Mouse (Mus musculus) neural tube, embryonic 14.5 days (tissue): ENCODE measurements around the gene Lbh. TPM values are rescaled to one million over a fixed set of nuclear protein-coding genes. Genes with fewer than 3 reads are reported as not detected.

Experiments
- ATAC-seq: fragments of 200-750 bp; cut with Nextera tagmentation; 2 replicates; pipeline ENCODE4 v1.8.0; 2017; ENCODE audit warnings: low read depth, mild to moderate bottlenecking, moderate TSS enrichment, moderate library complexity
- H3K27ac ChIP-seq: fragments of 300-500 bp; sonication (generic); 2 replicates; pipeline ENCODE4 v1.5.1; 2014; ENCODE audit warnings: low read depth, mild to moderate bottlenecking, control low read depth, low read length, moderate library complexity, mixed read lengths
- H3K27me3 ChIP-seq: fragments of 300-500 bp; sonication (generic); 2 replicates; pipeline ENCODE4 v1.6.1; 2014; ENCODE audit warnings: low read length; ENCODE audit not compliant: control insufficient read depth, insufficient read depth
- H3K36me3 ChIP-seq: fragments of 300-500 bp; sonication (generic); 2 replicates; pipeline ENCODE4 v1.6.1; 2014; ENCODE audit warnings: low read length, mixed read lengths; ENCODE audit not compliant: control insufficient read depth, insufficient read depth
- H3K4me1 ChIP-seq: fragments of 300-500 bp; sonication (generic); 2 replicates; pipeline ENCODE4 v1.6.1; 2014; ENCODE audit warnings: low read length; ENCODE audit not compliant: control insufficient read depth, insufficient read depth
- H3K4me2 ChIP-seq: fragments of 300-500 bp; sonication (generic); 2 replicates; pipeline ENCODE4 v1.6.1; 2014; ENCODE audit warnings: mild to moderate bottlenecking, low read depth, low read length, control low read depth
- H3K4me3 ChIP-seq: fragments of 300-500 bp; sonication (generic); 2 replicates; pipeline ENCODE4 v1.5.1; 2014; ENCODE audit warnings: low read depth, low read length, control low read depth, mixed read lengths
- H3K9ac ChIP-seq: fragments of 300-500 bp; sonication (generic); replicated peaks from 2 replicates; pipeline ENCODE4 v1.6.1; 2014; ENCODE audit warnings: low read depth, mild to moderate bottlenecking, control low read depth, low read length, mixed read lengths
- H3K9me3 ChIP-seq: fragments of 300-500 bp; sonication (generic); 2 replicates; pipeline ENCODE4 v1.6.1; 2016; ENCODE audit warnings: low read length; ENCODE audit not compliant: control insufficient read depth
- WGBS: fragments of 180-500 bp; shearing (Covaris S2); extraction: QIAGEN DNeasy Blood & Tissue Kit; methylation state at CpG from one replicate; pipeline ENCODE4 v1.1.7; 2014; 5-methylcytosine and 5-hydroxymethylcytosine counted together
- polyA plus RNA-seq: library from polyadenylated mRNA; unstranded; fragments of >200 nt; fragmentation: Nextera tagmentation; extraction: Ambion mirVana; gene quantifications from 2 replicates; pipeline ENCODE4 v1.2.1, GENCODE M21; 2014

The Lbh gene
- polyA plus RNA-seq, 1 experiment from 2014 or later, result 7.0 TPM

DNA sequence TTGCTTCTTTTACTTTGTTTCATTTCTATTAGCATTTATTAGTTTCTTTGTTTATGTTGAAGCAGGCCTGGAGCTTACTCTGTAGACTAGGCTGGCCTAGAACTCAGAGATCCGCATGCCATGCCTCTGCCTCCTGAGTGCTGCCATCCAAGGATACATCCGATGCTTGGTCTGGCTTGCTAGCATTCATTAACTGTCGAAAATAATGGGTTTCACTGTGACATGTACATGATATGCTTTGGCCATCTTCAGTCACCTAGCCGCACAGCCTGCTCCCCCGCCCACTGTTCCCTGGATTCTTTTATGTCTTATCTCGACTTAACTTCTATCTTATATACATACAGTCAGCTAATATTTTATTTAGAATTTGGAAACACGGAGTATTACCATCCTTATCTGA is 21.0 kb upstream of the Lbh start:
- Histone ChIP-seq H3K36me3 (no peaks in the 10 kb centered on the region), H3K27ac (no peak overlapping the region), H3K9me3 (no peaks in the 10 kb centered on the region), H3K9ac (no peak overlapping the region), H3K4me1 (no peaks in the 10 kb centered on the region), H3K27me3 (no peaks in the 10 kb centered on the region), H3K4me2 (no peak overlapping the region), H3K4me3 (no peak overlapping the region)
- no peak for ATAC-seq
- WGBS, result 93% methylated on average over 7 of the region's 7 CpGs

GRCm38 (mm10) chr17:72897961-72898360 is 20.1 kb upstream of the Lbh start:
- no peaks in the 10 kb centered on the region for H3K36me3 ChIP-seq
- H3K4me1 ChIP-seq, result no peaks in the 10 kb centered on the region
- H3K27ac ChIP-seq, result no peak overlapping the region
- no peak overlapping the region for H3K9ac ChIP-seq
- H3K4me3 ChIP-seq, result no peak overlapping the region
- whole genome bisulfite sequencing, result 92% methylated on average over 5 of the region's 5 CpGs
- H3K27me3 ChIP-seq, result no peaks in the 10 kb centered on the region
- H3K4me2 ChIP-seq, result no peak overlapping the region
- no peak for ATAC-seq
- H3K9me3 ChIP-seq, result no peaks in the 10 kb centered on the region

DNA sequence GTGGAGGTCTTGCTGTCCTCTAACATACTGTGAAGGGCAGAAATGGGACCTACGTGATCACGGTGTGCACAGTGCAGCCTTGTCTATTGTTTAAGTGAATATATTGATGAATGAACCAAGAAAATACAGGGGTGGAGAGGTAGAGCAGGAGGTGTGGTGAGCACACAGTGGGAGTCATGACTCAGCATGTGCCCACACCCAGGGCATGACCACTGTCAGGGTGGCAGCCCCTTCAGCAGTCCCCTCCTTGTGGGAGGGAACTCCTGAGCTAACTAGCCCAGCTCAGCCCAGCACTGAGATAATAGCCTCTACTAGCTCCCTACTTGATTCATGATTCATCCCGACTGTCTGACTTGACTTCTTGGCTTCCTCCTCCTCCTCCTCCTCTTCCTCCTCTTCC is 19.3 kb upstream of the Lbh start:
- H3K9me3 ChIP-seq, result no peaks in the 10 kb centered on the region
- H3K4me1 ChIP-seq, result no peaks in the 10 kb centered on the region
- no peaks in the 10 kb centered on the region for H3K27me3 ChIP-seq
- ATAC-seq, result no peak
- no peak overlapping the region for H3K4me2 ChIP-seq
- H3K27ac ChIP-seq, result no peak overlapping the region
- no peak overlapping the region for H3K9ac ChIP-seq
- 63% methylated on average over 3 of the region's 3 CpGs for WGBS
- no peaks in the 10 kb centered on the region for H3K36me3 ChIP-seq
- no peak overlapping the region for H3K4me3 ChIP-seq

- H3K36me3 ChIP-seq, result no peaks in the 10 kb centered on the region
- H3K4me2 ChIP-seq, result no peak overlapping the region
- H3K4me3 ChIP-seq, result no peak overlapping the region
- WGBS, result 87% methylated on average over 6 of the region's 6 CpGs
- no peak for ATAC-seq
- no peaks in the 10 kb centered on the region for H3K9me3 ChIP-seq
- no peak overlapping the region for H3K9ac ChIP-seq
- H3K4me1 ChIP-seq, result no peaks in the 10 kb centered on the region
- no peak overlapping the region for H3K27ac ChIP-seq
- H3K27me3 ChIP-seq, result no peaks in the 10 kb centered on the region
These were observed 17.1 kb upstream of the Lbh start for GRCm38 (mm10) chr17:72901021-72901420.

- no peaks in the 10 kb centered on the region for H3K9me3 ChIP-seq
- H3K9ac ChIP-seq, result no peak overlapping the region
- no peaks in the 10 kb centered on the region for H3K36me3 ChIP-seq
- WGBS, result 81% methylated on average over 4 of the region's 4 CpGs
- no peaks in the 10 kb centered on the region for H3K27me3 ChIP-seq
- no peak overlapping the region for H3K4me2 ChIP-seq
- no peak overlapping the region for H3K4me3 ChIP-seq
- ATAC-seq, result no peak
- H3K4me1 ChIP-seq, result no peaks in the 10 kb centered on the region
- H3K27ac ChIP-seq, result no peak overlapping the region
These were observed 16.4 kb upstream of the Lbh start for GRCm38 (mm10) chr17:72901705-72902104.

DNA sequence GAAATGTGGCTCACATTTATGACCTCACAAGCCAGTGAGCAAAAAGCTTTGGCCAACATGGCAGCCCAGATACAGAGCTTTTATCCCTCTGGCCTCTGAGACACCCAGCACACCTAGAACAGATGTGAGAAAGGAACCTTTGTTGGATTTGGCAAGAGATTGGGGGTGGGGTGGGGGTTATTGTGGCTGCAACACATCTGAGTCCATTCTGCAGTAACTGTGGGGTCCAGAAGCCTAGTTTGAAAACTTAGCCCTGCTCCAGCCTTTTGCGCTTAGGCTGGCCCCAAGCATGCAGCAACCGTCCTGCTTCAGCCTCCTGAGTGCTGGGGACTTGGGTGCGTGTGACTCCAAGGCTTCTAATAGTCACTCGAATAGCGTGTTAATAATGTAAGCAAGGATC is 14.8 kb upstream of the Lbh start:
- Histone ChIP-seq H3K27me3 (no peaks in the 10 kb centered on the region), H3K4me3 (no peak overlapping the region), H3K9ac (no peak overlapping the region), H3K36me3 (no peaks in the 10 kb centered on the region), H3K9me3 (no peaks in the 10 kb centered on the region), H3K27ac (no peak overlapping the region), H3K4me1 (no peaks in the 10 kb centered on the region), H3K4me2 (no peak overlapping the region)
- WGBS, result 98% methylated on average over 5 of the region's 5 CpGs
- ATAC-seq, result no peak

DNA sequence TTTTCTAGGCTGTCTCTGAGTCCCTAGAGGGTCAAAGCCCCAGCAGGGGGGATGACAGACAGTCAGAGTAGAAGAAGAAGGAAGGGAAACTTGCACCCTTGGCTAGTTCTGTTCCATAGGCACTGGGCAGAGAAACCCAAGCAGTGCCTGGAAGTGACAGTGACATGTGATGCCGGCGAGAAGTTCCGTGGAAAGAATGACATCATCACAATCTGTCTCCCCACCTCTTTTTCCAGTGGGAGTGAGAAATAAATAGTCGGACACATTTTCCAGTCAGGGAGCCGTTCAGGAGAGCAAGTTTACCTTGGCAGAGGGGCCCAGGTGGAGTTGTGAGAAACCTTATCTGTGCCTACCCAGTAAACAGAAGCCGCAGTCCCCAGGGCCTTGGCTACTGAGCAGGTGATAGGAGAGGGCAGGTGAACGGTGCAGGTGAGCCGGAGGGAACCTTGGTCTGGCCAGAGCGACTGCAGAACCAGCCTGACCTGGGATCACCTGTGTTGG is 14.1 kb upstream of the Lbh start:
- no peaks in the 10 kb centered on the region for H3K27me3 ChIP-seq
- no peaks in the 10 kb centered on the region for H3K4me1 ChIP-seq
- ATAC-seq, result no peak
- H3K9me3 ChIP-seq, result no peaks in the 10 kb centered on the region
- 89% methylated on average over 9 of the region's 9 CpGs for WGBS
- H3K9ac ChIP-seq, result no peak overlapping the region
- H3K36me3 ChIP-seq, result no peaks in the 10 kb centered on the region
- H3K27ac ChIP-seq, result no peak overlapping the region
- no peak overlapping the region for H3K4me3 ChIP-seq
- H3K4me2 ChIP-seq, result no peak overlapping the region

DNA sequence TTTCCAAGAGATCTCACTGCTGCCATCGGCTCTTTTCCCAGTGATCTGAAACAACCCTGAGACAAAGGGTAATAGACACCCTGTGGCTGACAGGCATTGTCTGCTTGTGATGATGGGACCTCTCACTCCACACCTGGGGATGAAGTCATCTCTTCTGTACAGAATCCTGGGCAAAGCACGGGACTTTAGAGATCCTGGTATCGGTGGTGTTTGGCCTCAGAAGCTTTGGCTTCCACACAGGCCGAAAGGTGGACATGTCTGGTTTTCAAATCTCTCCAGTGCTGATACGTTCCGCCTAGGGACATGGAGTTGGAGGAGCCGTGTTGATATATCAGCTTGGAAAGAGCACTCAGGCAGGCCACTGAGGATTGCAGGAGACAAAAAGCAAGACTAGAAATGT is 13.2 kb upstream of the Lbh start:
- Histone ChIP-seq H3K4me3 (no peak overlapping the region), H3K27me3 (no peaks in the 10 kb centered on the region), H3K27ac (no peak overlapping the region), H3K9me3 (no peaks in the 10 kb centered on the region), H3K9ac (no peak overlapping the region), H3K4me1 (no peaks in the 10 kb centered on the region), H3K4me2 (no peak overlapping the region), H3K36me3 (no peaks in the 10 kb centered on the region)
- 81% methylated on average over 7 of the region's 7 CpGs for WGBS
- ATAC-seq, result no peak

DNA sequence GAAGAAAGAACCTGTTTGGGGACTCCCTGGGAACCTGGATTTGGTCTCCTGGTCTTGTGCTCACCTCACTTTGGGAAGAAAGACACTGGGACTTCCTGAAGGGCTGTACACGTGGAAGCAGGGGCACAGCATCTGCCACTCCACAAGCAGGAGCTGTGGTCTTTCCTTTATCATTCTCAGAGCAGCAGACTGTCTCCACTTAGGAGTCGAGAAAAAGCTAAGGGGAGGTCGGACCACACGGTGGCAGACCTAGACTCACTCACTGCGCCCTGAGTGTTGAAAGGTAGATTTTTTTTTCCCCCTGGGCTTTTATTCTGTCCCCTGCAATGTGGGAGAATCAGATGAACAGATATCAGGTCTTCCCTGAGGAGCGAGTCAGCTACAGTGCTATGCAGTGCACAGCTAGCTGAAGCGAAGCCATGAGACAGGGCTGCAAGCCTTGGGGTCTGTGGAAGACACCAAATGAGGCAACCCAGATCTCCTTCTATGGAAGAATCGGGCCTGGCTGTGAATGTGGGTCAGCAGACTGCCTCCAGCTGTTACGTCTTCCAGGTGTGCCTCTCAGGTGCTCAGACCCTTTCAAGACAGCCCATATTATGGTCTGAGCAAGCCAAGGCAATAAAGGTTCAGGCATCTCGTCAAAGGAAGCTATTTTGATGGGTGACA is 11.7 kb upstream of the Lbh start:
- H3K4me3 ChIP-seq, result no peak overlapping the region
- ATAC-seq, result no peak
- no peak overlapping the region for H3K27ac ChIP-seq
- H3K4me1 ChIP-seq, result no peaks in the 10 kb centered on the region
- 76% methylated on average over 10 of the region's 10 CpGs for WGBS
- no peaks in the 10 kb centered on the region for H3K9me3 ChIP-seq
- no peak overlapping the region for H3K9ac ChIP-seq
- no peaks in the 10 kb centered on the region for H3K27me3 ChIP-seq
- no peak overlapping the region for H3K4me2 ChIP-seq
- no peaks in the 10 kb centered on the region for H3K36me3 ChIP-seq
